Mouse (Mus musculus) heart, embryonic 11.5 days (tissue): ENCODE results near the gene Tmem135. TPM values are rescaled to one million over a fixed set of nuclear protein-coding genes. Genes with fewer than 3 reads are reported as not detected.

ENCODE experiments used
- ATAC-seq: fragments of 200-750 bp; cut with Nextera tagmentation; replicated peaks from 2 replicates; pipeline ENCODE4 v1.8.0; 2017; ENCODE audit warnings: moderate library complexity; ENCODE audit not compliant: insufficient number of reproducible peaks, low FRiP score, low TSS enrichment
- H3K27ac ChIP-seq: fragments of 300-500 bp; sonication (generic); 2 replicates; pipeline ENCODE4 v1.5.1; 2014; ENCODE audit warnings: mild to moderate bottlenecking, low read depth, low read length
- H3K27me3 ChIP-seq: fragments of 300-500 bp; sonication (generic); 2 replicates; pipeline ENCODE4 v1.6.1; 2014; ENCODE audit warnings: mild to moderate bottlenecking, low read length, mixed read lengths; ENCODE audit not compliant: control insufficient read depth, insufficient read depth
- H3K36me3 ChIP-seq: fragments of 300-500 bp; sonication (generic); 2 replicates; pipeline ENCODE4 v1.6.1; 2014; ENCODE audit warnings: mild to moderate bottlenecking, low read length, moderate library complexity, mixed read lengths; ENCODE audit not compliant: control insufficient read depth, insufficient read depth
- H3K4me1 ChIP-seq: fragments of 300-500 bp; sonication (generic); 2 replicates; pipeline ENCODE4 v1.6.1; 2014; ENCODE audit warnings: low read length; ENCODE audit not compliant: control insufficient read depth, insufficient read depth
- H3K4me2 ChIP-seq: fragments of 300-500 bp; sonication (generic); 2 replicates; pipeline ENCODE4 v1.6.1; 2014; ENCODE audit warnings: mild to moderate bottlenecking, moderate library complexity
- H3K4me3 ChIP-seq: fragments of 300-500 bp; sonication (generic); 2 replicates; pipeline ENCODE4 v1.5.1; 2014; ENCODE audit warnings: low read depth, low read length
- H3K9ac ChIP-seq: fragments of 300-500 bp; sonication (generic); 2 replicates; pipeline ENCODE4 v1.6.1; 2014; ENCODE audit warnings: mild to moderate bottlenecking, low read depth, low read length, moderate library complexity
- H3K9me3 ChIP-seq: fragments of 300-500 bp; sonication (generic); replicated peaks from 2 replicates; pipeline ENCODE4 v1.6.1; 2016; ENCODE audit warnings: low read length; ENCODE audit not compliant: control insufficient read depth
- WGBS: fragments of 180-500 bp; shearing (Covaris S2); extraction: QIAGEN DNeasy Blood & Tissue Kit; methylation state at CpG from one replicate; pipeline ENCODE4 v1.1.7; 2014; ENCODE audit not compliant: insufficient replicate concordance; 5-methylcytosine and 5-hydroxymethylcytosine counted together
- polyA plus RNA-seq: library from polyadenylated mRNA; unstranded; fragments of >200 nt; fragmentation: Nextera tagmentation; extraction: Ambion mirVana; gene quantifications from 2 replicates; pipeline ENCODE4 v1.2.1, GENCODE M21; 2014

Gene Tmem135
- polyA plus RNA-seq, 1 experiment from 2014 or later = 27.2 TPM

DNA sequence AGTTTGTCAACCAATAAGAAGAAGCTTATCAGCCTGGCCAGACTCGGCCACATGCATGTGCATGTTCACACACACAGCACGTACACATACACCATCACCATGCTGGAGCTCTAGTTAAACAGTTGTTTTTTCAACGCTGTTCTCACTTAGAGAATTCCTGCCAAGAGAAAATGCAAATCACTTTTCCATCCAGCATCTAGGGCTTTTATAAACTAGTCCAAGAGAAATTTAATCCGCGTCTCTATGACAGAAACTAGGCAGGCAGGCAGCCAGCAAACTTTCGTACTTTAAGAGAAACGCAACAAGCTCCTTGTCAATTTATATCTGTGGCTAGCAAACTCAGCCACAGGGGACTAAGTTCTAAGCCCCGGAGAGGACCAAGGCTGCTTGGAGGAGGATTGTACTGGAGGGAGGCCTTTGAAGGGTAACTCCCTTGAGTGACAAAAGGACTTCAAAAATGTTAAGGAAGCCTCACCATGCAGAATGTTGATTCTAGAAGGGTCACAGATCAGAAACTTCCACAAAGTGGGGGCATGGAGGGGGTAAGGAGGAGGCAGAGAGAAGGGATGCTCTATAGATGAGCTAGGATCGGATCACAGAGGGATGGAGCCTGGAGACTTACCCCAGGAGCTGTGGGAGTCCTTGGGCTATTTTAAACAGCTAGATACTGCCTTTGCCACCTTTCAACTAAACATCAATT, 29.3 kb upstream of the Tmem135 start:
- Histone ChIP-seq H3K36me3 (no peaks in the 10 kb centered on the region), H3K9me3 (no peaks in the 10 kb centered on the region), H3K4me2 (no peak overlapping the region), H3K9ac (no peak overlapping the region), H3K4me1 (no peaks in the 10 kb centered on the region), H3K27ac (no peak overlapping the region), H3K27me3 (no peaks in the 10 kb centered on the region), H3K4me3 (no peak overlapping the region)
- ATAC-seq = no peak
- WGBS = 61% methylated on average over 9 of the region's 9 CpGs

DNA sequence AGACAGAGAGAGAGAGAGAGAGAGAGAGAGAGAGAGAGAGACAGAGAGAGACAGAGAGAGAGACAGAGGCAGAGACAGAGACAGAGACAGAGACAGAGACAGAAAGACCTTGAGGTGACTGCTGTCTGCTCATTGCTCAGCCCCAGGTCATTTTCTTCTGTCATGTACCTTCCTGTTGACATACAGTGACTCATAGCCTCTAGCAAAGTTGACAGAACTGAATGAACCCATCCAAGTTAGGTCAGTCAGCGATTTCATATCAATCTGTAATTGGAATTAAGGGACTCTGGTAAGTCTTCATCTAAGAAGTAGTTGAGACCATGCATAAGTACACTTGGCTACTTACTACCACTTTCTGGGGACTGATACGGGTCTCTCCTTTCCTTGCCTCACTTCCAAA, 27.2 kb upstream of the Tmem135 start:
- no peaks in the 10 kb centered on the region for H3K9me3 ChIP-seq
- H3K4me3 ChIP-seq = no peak overlapping the region
- H3K27ac ChIP-seq = no peak overlapping the region
- no peak for ATAC-seq
- WGBS = 85% methylated on average over 2 of the region's 2 CpGs
- H3K4me1 ChIP-seq = no peaks in the 10 kb centered on the region
- H3K36me3 ChIP-seq = no peaks in the 10 kb centered on the region
- H3K27me3 ChIP-seq = no peaks in the 10 kb centered on the region
- no peak overlapping the region for H3K9ac ChIP-seq
- no peak overlapping the region for H3K4me2 ChIP-seq

DNA sequence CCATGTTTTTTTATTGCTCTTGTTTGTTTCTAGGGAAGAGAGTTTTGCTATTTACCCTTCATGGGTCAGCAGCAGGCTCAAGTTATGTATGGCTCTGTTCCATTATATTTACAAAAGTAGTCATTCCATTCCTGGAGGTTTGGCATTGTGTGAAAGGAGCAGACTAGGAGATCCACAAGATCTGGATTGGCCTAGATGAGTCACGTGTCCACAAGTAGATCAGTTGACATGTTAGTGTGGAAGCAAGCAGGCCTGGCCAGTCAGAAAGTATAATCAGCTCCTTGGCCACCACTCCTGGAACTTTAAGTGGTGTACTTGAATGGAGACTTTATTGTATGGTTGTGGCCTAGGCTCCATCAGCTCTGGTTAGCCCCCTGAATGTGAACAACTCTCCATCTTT, 25.3 kb upstream of the Tmem135 start:
- Histone ChIP-seq H3K9me3 (no peaks in the 10 kb centered on the region), H3K27ac (no peak overlapping the region), H3K4me1 (no peaks in the 10 kb centered on the region; the same call in 1 of the 2 replicates), H3K27me3 (no peaks in the 10 kb centered on the region), H3K36me3 (no peaks in the 10 kb centered on the region), H3K4me2 (no peak overlapping the region), H3K4me3 (no peak overlapping the region), H3K9ac (no peak overlapping the region)
- no peak for ATAC-seq
- 62% methylated on average over 1 of the region's 1 CpGs for WGBS

DNA sequence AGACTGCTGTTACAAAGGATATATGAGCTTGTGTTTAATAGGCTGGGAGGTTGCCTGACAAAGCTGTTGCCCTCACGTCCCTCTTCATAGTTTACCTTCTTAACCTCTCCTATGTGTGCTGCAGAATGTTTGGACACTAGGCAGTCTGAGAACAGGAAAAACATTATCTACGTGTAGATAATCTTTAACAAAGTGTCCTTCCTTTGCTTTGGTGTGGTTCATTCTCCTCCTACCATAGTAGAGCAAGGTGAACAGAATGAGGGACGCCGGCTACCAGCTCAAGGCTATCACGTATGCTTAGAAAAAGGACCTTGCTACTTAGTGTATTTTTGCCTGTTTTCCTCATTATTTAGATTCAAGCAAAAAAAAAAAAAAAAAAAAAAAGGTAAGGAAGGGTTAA, 24.8 kb upstream of the Tmem135 start:
- Histone ChIP-seq H3K27ac (no peak overlapping the region), H3K36me3 (no peaks in the 10 kb centered on the region), H3K9ac (no peak overlapping the region), H3K4me1 (peaks cover under 1% of the 10 kb centered on the region; the same call in 1 of the 2 replicates), H3K27me3 (no peaks in the 10 kb centered on the region), H3K4me3 (no peak overlapping the region), H3K9me3 (no peaks in the 10 kb centered on the region), H3K4me2 (no peak overlapping the region)
- no peak for ATAC-seq
- WGBS = 53% methylated on average over 5 of the region's 5 CpGs

DNA sequence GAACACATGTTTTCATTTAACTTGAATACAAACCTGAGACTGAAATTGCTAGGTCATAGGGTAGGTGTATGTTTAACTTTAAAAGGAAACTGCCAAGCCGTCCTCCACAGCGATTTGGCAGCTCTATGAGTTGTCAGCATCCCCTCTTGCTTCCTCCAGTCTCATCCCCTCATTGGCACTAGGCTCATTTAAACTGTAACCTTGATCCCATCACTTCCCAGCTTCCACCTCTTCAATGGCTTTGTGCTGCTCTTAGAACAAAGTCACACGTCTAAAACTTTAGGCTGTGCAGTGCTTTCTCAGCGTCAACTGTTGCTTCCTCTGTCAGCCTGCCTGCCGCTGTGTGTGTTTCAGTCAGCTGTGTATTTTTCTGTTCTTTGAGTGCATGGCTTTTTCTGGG, 23.1 kb upstream of the Tmem135 start:
- WGBS = 27% methylated on average over 5 of the region's 5 CpGs
- no peaks in the 10 kb centered on the region for H3K27me3 ChIP-seq
- no peak overlapping the region for H3K9ac ChIP-seq
- no peak overlapping the region for H3K27ac ChIP-seq
- peaks cover 8% of the 10 kb centered on the region; the same call in 1 of the 2 replicates for H3K4me1 ChIP-seq
- ATAC-seq = no peak
- no peak overlapping the region for H3K4me3 ChIP-seq
- H3K36me3 ChIP-seq = no peaks in the 10 kb centered on the region
- no peak overlapping the region for H3K4me2 ChIP-seq
- no peaks in the 10 kb centered on the region for H3K9me3 ChIP-seq

DNA sequence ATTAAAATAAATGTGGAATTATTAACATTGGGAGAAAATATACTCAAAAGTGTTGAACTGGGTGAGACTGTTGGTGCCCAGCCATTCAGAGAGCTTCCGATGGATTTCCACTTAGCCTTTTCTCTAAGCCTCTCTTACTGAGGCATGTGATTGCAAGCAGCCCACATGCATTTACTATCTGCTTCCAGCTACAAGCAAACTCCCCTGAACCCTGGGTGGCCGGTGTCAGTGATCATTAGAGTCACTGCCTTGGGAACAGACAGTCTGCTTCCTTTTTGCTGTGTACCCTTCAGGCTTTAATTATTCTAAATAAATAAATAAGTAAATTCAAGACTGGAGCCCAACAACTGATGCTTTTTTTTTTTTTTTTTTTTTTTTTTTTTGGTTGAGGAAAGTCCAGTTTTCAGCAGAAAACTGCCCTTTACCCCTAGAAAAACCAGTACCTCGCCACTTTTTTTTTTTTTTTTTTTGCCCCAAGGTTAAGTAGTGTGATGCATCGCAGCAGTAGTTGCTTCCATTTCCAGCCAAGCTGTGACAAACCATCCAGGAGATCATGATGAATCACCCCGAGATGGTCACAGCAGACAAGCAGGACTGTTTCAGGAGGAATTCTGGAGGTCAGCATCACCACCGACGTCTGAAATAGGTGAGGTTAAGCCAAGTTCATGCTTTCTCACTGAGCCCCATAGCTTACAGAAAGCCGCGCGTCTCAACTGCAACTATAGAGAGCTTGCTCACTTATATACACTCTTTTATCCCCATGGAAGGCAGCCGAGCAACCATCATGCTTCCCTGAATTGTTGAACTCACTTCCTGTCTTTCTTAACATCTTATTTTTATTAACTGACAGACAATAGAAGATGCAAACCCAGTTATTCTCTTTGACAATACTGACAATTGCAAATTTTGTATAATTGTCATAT, 22.0 kb upstream of the Tmem135 start:
- no peak overlapping the region for H3K27ac ChIP-seq
- no peak overlapping the region for H3K4me2 ChIP-seq
- no peaks in the 10 kb centered on the region for H3K36me3 ChIP-seq
- ATAC-seq = no peak
- H3K9me3 ChIP-seq = no peaks in the 10 kb centered on the region
- H3K9ac ChIP-seq = no peak overlapping the region
- no peak overlapping the region for H3K4me3 ChIP-seq
- H3K4me1 ChIP-seq = peaks cover 8% of the 10 kb centered on the region; the same call in 1 of the 2 replicates
- H3K27me3 ChIP-seq = no peaks in the 10 kb centered on the region
- WGBS = 36% methylated on average over 11 of the region's 11 CpGs

DNA sequence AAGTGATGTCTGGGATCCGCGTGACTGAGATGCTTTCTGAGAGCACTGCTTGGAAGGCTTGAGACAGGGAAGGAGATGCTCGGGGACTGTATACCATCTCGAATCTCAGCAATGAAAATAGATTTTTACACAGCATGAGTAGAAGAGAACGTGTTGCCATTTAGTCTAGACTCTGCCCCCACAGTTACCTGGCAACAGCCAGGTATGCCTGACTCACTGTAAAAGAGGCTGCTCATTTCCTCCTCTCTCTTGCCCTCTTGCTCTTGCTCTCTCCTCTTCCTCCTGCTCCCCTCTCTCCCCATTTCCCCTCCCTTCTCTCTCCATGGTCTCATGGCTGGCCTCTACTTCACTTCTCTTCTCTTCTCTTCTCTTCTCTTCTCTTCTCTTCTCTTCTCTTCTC, 20.6 kb upstream of the Tmem135 start:
- no peak overlapping the region for H3K9ac ChIP-seq
- WGBS = 78% methylated on average over 5 of the region's 5 CpGs
- H3K4me2 ChIP-seq = no peak overlapping the region
- H3K4me1 ChIP-seq = peaks cover 8% of the 10 kb centered on the region; the same call in 1 of the 2 replicates
- no peaks in the 10 kb centered on the region for H3K9me3 ChIP-seq
- ATAC-seq = no peak
- no peak overlapping the region for H3K27ac ChIP-seq
- no peaks in the 10 kb centered on the region for H3K27me3 ChIP-seq
- H3K4me3 ChIP-seq = no peak overlapping the region
- no peaks in the 10 kb centered on the region for H3K36me3 ChIP-seq

DNA sequence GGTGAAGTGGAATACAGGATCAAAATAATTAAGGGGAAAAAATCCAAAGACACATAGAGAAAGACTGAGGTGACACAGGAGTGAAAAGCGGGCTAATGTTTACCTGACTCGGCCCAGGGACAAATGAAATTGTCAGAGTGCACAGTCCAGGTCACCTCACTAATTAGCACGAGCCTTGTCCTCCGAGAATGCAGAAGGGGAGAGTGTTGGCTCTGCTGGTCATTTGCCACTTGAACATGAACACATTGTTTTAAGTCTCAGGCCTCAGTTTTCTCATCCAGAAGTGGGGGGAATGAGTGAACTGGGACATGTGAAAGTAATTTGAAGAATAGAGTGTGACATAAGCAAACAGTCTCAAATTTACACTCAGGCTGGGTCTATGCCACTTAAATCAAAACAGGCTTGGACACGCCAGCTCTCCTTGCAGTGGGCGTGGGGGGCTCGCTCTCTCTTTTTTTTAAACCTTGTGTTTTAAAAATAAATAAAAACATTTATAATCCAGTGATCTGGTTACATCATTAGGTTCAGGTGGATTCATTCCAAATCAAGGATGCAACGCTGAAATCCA, 19.8 kb upstream of the Tmem135 start:
- H3K27me3 ChIP-seq = no peaks in the 10 kb centered on the region
- H3K4me1 ChIP-seq = peaks cover 8% of the 10 kb centered on the region; the same call in 1 of the 2 replicates
- 47% methylated on average over 8 of the region's 8 CpGs for WGBS
- H3K4me3 ChIP-seq = no peak overlapping the region
- no peaks in the 10 kb centered on the region for H3K36me3 ChIP-seq
- H3K9me3 ChIP-seq = no peaks in the 10 kb centered on the region
- no peak for ATAC-seq
- H3K27ac ChIP-seq = no peak overlapping the region
- H3K4me2 ChIP-seq = no peak overlapping the region
- H3K9ac ChIP-seq = no peak overlapping the region
